Mouse (Mus musculus) ZHBTc4 (cell line): ENCODE measurements around the gene Dapk1.

Source experiments
- DNase-seq: peaks from one replicate; pipeline ENCODE4 v3.0.0-alpha.2; 2011; ENCODE audit warnings: low read depth, low spot score

The Dapk1 gene

DNA sequence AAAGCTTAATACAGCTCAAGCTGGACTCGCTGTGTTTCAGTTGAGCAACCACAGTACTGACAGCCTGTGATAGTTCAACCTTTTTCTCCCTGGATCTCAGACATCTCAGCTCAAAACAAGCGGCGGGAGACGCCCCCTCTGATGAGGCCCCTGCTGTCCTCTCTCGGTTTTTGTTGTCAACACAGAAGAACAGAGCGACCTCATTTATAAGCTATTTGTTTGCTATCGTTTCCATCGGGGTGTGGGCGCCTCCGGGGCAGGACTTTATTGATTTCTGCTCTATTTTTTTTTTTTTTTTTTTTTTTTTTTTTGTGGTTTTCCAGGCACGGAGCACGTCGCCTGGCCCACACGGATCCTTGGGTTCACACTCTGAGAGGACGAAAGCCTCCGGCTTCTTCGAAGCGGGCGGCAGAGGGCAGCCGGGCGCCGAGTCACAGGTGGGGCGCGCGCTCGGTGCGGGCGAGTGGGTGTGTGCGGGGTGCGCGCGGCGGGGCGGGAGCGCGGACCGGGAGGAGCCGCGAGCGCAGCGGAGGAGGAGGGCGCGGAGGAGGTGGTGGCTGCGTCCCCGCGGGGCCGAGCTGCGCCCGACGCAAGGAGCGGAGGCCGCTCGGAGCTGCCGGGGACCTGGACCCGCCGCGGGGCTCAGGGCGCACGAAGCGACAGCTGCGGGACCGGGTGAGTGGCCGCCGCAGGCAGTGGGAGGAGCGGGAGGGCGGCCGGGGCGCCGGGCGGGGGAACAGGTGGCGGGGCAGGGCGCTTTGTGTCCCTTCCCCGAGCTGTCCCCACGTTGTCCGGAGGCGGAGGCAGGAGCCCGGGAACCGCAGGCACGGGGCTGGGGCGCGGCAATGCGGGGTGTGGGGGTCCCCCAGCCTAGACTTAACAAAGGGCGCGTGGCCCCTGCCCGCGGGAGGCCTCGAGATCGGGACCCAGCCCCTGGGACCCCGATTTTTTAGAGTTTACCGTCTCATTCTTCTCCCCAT, at the start of gene Dapk1:
TSS of gene Dapk1 (plus strand) at position 512 of the 980 bp plus-strand sequence.
- DNase-seq = peak; percentile 90

DNA sequence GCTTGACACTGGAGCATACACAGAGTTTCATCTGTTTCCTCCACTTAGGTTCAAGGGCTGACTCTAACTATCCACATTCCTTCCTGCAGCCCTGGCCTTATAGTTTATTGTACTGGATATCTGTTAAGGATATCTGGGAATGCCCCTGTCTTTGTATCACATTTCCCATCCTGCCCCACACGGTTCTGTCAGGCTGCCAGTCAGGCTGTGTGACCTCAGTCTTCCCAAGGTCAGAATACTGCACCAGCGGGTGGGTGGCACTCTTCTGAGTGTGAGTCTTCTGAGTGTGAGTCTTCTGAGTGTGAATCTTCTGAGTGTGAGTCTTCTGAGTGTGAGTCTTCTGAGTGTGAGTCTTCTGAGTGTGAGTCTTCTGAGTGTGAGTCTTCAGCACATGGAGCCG, 48.4 kb upstream of the Dapk1 start:
- no peak for DNase-seq

DNA sequence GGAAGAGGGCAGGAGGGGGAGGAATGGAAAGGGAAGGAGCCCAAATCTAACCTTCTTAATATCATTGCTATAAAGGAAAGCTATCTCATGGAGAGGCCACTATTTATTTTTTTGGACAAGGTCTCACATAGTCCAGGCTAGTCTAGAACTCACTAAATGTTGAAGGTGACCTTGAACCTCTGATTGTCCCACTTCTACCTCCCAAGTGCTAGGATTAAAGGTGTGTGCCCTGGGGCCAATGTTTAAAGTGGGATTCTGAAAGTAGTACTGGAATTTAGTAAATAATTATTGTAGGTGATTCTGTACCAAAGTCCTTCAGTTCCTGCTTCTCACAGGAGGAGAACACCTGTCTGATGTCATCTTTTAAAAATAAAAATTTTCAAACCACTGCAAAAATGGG, 45.3 kb upstream of the Dapk1 start:
- DNase-seq = no peak

DNA sequence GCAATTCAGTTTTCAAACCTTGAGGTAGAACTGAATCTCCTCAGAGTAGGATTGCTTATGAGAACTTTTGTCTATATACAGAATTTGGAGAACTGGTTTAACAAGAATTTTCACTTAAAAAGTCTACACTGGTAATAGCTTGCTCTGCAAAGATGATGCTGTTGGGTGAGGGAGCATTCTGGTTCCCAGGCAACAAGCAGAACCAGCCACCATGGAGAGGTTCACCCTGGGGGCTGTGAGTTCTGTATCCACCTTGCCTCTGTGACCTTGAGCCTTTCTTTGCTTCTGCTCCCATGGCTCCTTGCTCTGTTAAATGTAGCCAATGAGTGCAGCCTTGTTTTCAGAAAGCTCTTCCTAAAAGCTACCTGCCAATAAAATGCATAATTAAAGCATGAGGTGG, 44.8 kb upstream of the Dapk1 start:
- DNase-seq = peak; percentile 12

DNA sequence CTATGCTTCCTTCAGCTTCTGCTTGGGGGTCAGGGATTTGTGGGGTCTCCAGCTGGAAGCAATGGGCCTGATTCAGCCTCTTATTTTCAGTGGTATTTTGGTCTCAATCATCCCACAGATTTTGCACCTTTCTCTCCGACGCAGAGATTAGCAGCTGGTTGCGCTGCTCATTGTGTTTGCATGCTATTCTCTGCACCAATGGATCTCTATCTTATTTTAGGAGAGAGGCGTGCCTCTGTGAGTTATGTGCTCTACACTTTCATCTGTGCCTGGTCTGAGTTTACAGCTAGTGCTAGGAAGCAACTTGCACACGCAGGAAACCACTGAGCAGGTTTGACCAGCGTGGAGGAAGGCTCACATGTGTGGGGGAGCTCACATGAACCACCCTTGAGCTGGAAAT, 37.4 kb upstream of the Dapk1 start:
- no peak for DNase-seq

- DNase-seq = no peak
Observed at GRCm38 (mm10) chr13:60568934-60569548, 32.7 kb upstream of the Dapk1 start.

GRCm38 (mm10) chr13:60569549-60569941, 32.2 kb upstream of the Dapk1 start:
- DNase-seq = no peak

DNA sequence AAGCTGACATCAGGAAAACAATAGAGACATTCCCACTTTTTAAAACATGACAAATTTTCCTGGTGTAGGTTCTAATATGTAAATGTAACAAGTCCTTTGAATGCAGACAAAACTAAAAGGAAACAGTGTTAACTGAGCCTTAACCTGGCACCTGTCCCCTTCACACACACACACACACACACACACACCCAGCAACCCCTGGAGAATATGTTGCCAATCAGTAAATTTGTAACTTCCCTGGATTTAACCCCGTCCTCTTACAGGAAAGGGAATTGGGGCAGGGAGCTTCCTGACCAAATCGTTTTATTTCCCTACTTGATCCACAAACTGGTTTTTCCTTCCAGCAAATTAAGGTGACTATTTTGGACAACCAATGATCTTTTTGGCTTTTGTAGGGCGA, 28.2 kb upstream of the Dapk1 start:
- DNase-seq = no peak

DNA sequence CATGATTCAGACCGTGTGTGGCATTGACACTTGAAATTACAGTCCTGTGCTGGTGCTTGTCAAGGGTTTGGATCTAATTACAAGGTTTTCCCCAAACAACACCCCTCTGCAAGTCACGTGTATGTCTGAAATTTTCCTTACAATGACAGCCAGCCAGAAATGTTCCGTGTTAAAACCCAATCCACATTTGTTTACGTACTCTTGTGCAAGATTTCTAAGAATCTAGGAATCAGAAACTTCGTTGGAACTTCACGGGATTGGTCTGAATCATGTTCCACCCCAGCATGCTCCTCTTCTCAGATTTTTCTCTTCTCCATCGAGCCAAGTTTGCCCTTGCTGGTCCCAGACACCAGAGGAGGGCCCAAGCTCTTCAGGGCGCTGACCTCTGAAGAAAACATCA, 27.8 kb upstream of the Dapk1 start:
- DNase-seq = no peak

GRCm38 (mm10) chr13:60578541-60578940, 23.2 kb upstream of the Dapk1 start:
- no peak for DNase-seq

DNA sequence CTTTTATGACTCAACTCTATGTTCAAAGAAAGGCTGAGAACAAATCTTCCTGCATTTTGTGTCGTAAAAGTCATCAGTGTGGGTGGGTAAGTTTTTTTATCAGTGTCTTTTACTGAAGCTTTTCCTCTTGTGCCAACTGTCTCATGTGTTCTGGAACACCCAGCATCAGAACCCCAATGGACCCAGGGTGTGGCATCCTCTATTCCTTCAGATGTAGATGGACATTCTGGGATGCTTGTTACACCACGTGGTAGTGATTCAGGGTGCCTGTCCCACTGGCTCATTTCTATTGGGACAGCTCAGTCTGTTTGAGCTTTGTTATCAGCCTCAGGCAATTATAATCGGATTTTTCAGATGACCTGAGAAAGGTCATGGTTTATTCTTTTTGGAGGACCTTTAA, 6.9 kb upstream of the Dapk1 start:
- no peak for DNase-seq

GRCm38 (mm10) chr13:60595519-60595918, 6.2 kb upstream of the Dapk1 start:
- DNase-seq = no peak

DNA sequence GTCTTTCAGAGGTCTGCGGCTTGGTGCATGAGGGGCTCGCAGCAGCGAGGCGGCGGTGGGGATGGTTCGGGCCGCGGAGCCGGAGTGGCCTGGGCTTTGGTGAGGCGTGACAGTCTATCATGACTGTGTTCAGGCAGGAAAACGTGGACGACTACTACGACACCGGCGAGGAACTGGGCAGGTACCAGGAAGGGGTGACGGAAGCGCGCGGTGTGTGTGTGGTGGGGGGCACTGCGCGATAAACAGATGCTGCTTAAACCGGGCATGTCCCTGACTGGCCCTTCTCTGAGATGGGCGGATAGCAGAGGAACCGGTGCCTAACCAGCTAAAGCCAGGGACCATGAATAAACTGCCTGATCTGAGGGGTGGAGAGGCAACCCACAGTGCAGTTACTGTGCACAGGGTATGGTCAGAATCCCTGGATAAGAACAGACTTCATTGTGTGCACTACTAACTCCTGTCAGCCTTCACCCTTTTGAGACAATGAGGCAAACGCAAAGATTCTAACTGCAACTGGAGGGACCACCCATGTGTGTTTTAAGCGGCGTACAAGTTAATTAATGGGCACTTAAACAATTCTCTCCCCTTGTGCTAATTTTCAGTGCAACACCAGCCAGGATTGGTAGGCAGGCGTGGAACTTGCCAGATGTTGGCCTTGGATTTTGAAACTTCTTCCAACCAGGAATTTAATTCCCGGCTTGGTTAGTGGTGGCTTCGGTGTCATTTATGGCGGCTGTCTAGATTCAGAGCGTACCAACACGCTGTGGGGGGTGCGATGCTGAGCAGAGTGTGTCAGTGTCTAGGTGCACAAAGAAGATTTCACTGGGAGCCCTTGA, 887 bp downstream of the Dapk1 start:
- peak; percentile 59 for DNase-seq

- no peak for DNase-seq
Observed at GRCm38 (mm10) chr13:60603252-60603562, 1.5 kb downstream of the Dapk1 start.

GRCm38 (mm10) chr13:60607411-60607810, 5.7 kb downstream of the Dapk1 start:
- no peak for DNase-seq

DNA sequence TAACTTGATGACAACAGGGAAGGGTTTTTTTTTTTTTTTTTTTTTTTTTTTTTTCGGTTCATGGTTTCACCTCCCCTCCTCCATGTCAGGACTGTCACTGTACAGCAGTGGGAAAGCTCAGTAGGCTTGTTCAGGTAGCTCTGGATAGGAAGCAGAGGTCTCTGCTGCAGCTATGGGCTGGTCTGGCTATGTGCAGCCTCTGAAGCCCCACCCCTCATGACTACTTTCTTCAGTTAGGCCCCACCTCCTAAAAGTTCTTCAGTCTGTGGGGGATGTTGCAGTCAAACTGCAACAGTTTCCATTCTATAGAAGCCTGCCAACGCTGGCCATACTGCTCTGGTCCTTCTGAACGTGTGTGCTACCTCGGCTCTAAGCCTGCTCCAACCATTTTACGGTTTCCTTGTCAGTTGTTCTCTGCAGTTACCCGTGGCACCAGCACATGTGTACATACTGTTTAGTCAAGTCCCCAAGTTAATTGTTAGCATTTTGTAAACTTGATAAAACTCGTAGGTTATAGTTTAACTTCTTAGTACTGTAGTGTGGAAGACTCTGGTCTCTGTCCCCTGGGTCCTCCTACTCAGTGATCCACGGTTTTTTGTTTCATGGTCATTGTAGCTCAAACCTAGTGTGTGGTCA, 6.8 kb downstream of the Dapk1 start:
- peak; percentile 46 for DNase-seq

DNA sequence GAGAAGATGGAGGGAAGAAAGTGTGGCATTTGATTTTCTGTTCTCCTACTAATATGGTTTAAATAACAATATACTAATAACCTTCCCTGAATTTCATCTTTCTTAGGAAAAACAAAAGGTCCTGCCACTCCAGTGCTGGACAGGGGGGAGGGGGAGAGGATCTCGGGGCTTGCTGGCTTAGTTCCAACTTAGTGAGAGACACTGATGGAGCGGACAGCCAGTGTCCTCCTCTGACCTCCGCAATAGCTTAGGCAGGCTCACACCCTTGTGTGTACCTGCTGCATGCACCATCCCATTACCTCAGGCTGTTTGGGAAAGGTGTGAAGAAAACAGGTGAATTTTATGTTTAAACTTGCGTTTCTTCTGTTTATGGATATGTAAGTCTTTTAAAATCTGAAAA, 7.5 kb downstream of the Dapk1 start:
- no peak for DNase-seq

DNA sequence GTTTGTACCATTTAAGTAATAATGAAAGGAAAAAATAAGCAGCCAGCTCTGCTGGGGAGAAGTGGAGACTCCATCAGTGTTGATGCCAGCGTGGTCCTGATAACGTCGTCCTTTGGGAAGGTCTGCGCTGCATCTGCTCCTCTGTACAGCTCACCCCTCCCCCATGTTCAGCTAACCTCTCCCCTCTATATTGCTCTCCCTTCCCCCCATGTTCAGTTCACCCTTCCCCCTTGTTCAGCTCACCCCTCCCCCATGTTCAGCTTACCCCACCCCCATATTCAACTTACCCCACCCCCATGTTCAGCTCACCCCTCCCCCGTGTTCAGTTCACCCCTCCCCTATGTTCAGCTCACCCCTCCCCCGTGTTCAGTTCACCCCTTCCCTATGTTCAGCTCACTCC, 8.8 kb downstream of the Dapk1 start:
- peak; percentile 78 for DNase-seq

- DNase-seq = peak; percentile 82
Observed at GRCm38 (mm10) chr13:60610971-60611370, 9.2 kb downstream of the Dapk1 start.

- no peak for DNase-seq
Observed at GRCm38 (mm10) chr13:60612160-60612559, 10.4 kb downstream of the Dapk1 start.

DNA sequence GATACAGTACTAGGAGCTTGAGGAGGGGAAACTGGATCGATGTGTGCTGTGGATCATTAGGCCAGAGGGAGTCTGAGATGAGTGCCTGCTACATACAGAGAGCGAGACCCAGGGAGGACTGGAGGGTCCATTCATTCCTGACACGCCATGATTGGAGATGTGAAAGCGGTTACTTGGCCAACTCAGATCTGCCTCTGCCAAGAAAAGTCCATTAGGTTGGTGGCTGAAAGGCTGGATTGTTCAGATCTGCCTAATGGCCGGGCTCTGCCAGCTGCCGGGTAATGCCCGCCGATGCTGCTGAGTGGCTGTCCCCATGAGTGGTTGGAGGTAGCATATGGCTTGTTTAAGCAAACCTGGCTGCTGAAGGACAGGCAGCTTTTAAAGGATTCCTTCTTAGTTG, 12.4 kb downstream of the Dapk1 start:
- no peak for DNase-seq
